Mouse (Mus musculus) kidney, postnatal 0 days (tissue): ENCODE measurements around the gene Dst. TPM values are rescaled to one million over a fixed set of nuclear protein-coding genes. Genes with fewer than 3 reads are reported as not detected.

Source experiments
- ATAC-seq: fragments of 200-750 bp; cut with Nextera tagmentation; replicated peaks from 2 replicates; pipeline ENCODE4 v1.8.0; 2017; ENCODE audit warnings: low read depth, moderate number of reproducible peaks, moderate TSS enrichment, moderate library complexity; ENCODE audit not compliant: low FRiP score
- DNase-seq: peaks from one replicate; pipeline ENCODE4 v3.0.0-alpha.2; 2016; ENCODE audit warnings: low spot score
- H3K27ac ChIP-seq: fragments of 300-500 bp; sonication (generic); 2 replicates; pipeline ENCODE4 v1.5.1; 2014; ENCODE audit warnings: mild to moderate bottlenecking
- H3K27me3 ChIP-seq: fragments of 300-500 bp; sonication (generic); 2 replicates; pipeline ENCODE4 v1.6.1; 2014; ENCODE audit warnings: low read length, mixed read lengths; ENCODE audit not compliant: insufficient read depth
- H3K36me3 ChIP-seq: fragments of 300-500 bp; sonication (generic); 2 replicates; pipeline ENCODE4 v1.6.1; 2014; ENCODE audit warnings: low read length, mixed read lengths; ENCODE audit not compliant: insufficient read depth
- H3K4me1 ChIP-seq: fragments of 300-500 bp; sonication (generic); replicated peaks from 2 replicates; pipeline ENCODE4 v1.6.1; 2014; ENCODE audit warnings: antibody characterized with exemption, low read length, mixed read lengths; ENCODE audit not compliant: insufficient read depth
- H3K4me2 ChIP-seq: fragments of 300-500 bp; sonication (generic); 2 replicates; pipeline ENCODE4 v1.6.1; 2014; ENCODE audit warnings: mild to moderate bottlenecking, low read length, moderate library complexity, mixed read lengths
- H3K4me3 ChIP-seq: fragments of 300-500 bp; sonication (generic); replicated peaks from 2 replicates; pipeline ENCODE4 v1.5.1; 2014; ENCODE audit warnings: low read depth, low read length
- H3K9ac ChIP-seq: fragments of 300-500 bp; sonication (generic); 2 replicates; pipeline ENCODE4 v1.6.1; 2014; ENCODE audit warnings: low read depth, low read length
- H3K9me3 ChIP-seq: fragments of 300-500 bp; sonication (generic); replicated peaks from 2 replicates; pipeline ENCODE4 v1.6.1; 2016; ENCODE audit warnings: low read length, inconsistent platforms, mixed read lengths
- CTCF ChIP-seq: IDR thresholded peaks from 2 replicates; pipeline ENCODE4 v1.5.1; 2016; ENCODE audit warnings: antibody characterized with exemption, low read depth, mild to moderate bottlenecking, moderate library complexity
- WGBS: fragments of 180-500 bp; shearing (Covaris S2); extraction: QIAGEN DNeasy Blood & Tissue Kit; methylation state at CpG from one replicate; pipeline ENCODE4 v1.1.7; 2014; 5-methylcytosine and 5-hydroxymethylcytosine counted together
- polyA plus RNA-seq: library from polyadenylated mRNA; unstranded; fragments of >200 nt; fragmentation: Nextera tagmentation; extraction: Ambion mirVana; gene quantifications from 2 replicates; pipeline ENCODE4 v1.2.1, GENCODE M21; 2015

Gene Dst
- polyA plus RNA-seq, 1 experiment from 2014 or later, result 22.4 TPM

- Histone ChIP-seq H3K36me3 (no peaks in the 10 kb centered on the region), H3K4me3 (no peak overlapping the region), H3K27ac (no peak overlapping the region), H3K27me3 (no peaks in the 10 kb centered on the region), H3K9me3 (no peaks in the 10 kb centered on the region), H3K4me2 (no peak overlapping the region), H3K9ac (no peak overlapping the region), H3K4me1 (peaks cover 11% of the 10 kb centered on the region; the same call in 1 of the 2 replicates)
- 34% methylated on average over 3 of the region's 3 CpGs for WGBS
- ATAC-seq, result no peak
- peak; percentile 74 for TF ChIP-seq CTCF
- peak; percentile 86 for DNase-seq
Measured at GRCm38 (mm10) chr1:34117709-34118108, 209.7 kb downstream of the Dst start.

- no peak for DNase-seq
- Histone ChIP-seq H3K9ac (no peak overlapping the region), H3K27me3 (no peaks in the 10 kb centered on the region), H3K4me2 (peak overlapping the region; percentile 64; the same call in 1 of the 2 replicates), H3K36me3 (no peaks in the 10 kb centered on the region), H3K27ac (peak overlapping the region; percentile 91), H3K4me1 (peaks cover 14% of the 10 kb centered on the region; the same call in 1 of the 2 replicates), H3K4me3 (no peak overlapping the region), H3K9me3 (no peaks in the 10 kb centered on the region)
- WGBS, result 65% methylated on average over 6 of the region's 6 CpGs
- TF ChIP-seq CTCF, result no peak
- ATAC-seq, result no peak
Measured at GRCm38 (mm10) chr1:34120066-34120465, 212.0 kb downstream of the Dst start.

DNA sequence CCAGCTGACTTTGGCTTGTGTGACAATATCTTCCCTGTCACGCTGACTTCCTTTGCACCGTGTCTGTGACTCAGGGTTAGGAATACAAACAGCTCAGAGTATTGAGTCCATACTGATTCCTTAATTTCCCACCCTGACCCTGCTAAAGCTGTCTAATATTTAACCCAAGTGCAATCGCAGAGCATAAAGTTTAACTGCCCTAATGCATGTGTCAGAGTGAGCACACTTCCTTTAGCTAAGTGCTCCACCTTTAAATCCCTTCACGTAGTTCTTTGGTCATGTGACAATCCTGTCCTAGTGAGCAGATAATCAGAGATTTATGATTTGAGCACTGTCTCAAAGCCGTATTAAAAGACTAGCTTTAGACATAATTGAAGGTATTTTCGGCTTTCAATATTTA is 212.6 kb downstream of the Dst start:
- TF ChIP-seq CTCF, result no peak
- peak; percentile 75 for ATAC-seq
- Histone ChIP-seq H3K9me3 (no peaks in the 10 kb centered on the region), H3K4me1 (peaks cover 14% of the 10 kb centered on the region; the same call in 1 of the 2 replicates), H3K4me3 (peak overlapping the region; percentile 38; the same call in 1 of the 2 replicates), H3K4me2 (peak overlapping the region; percentile 64), H3K27me3 (no peaks in the 10 kb centered on the region), H3K27ac (peak overlapping the region; percentile 91), H3K36me3 (no peaks in the 10 kb centered on the region), H3K9ac (no peak overlapping the region)
- DNase-seq, result peak; percentile 63
- 15% methylated on average over 6 of the region's 6 CpGs for whole genome bisulfite sequencing

DNA sequence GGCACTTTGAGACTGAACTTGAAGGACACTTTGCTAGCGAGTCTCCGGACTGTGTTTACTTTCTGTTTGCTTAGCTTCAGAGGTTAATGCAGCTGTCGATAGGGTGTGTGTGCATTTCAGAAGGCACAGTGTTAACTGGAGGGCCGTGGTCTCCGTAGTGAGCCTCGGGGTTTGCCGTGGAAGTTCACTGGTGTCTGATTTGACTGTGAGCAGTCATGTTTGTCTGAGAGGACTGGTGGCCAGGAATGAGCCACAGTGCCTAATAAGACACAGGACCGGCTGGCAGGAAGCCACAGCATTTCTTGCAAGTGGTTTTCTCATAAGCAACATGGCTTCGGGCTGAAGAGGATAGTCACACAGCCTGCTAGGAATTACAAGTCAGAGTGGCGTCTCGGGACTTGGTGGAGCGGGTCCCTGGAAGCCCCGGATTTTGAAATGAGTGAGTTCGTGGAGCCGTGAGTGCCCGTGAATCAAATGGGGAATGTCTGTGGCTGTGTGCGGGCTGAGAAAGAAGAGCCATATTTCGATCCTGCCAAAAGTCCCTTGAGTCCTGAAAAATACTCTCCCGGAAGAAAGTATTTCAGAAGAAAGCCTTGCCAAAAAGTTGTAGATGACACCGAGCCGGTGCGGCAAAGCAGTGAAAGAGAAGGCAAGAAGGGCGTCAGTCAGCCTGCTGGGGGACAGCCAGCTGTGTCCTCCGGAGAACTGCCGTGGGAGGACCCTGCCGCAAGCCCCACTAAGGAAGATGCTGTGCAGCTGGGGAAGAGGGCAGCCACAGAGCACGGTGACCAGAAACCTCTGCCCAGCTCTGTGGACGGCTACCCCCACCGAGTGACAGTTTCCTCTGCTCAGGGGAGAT is 213.4 kb downstream of the Dst start:
- Histone ChIP-seq H3K9ac (peak overlapping the region; percentile 56), H3K36me3 (no peaks in the 10 kb centered on the region), H3K4me3 (peak overlapping the region; percentile 38), H3K27ac (peak overlapping the region; percentile 91), H3K27me3 (no peaks in the 10 kb centered on the region), H3K9me3 (no peaks in the 10 kb centered on the region), H3K4me2 (peak overlapping the region; percentile 64), H3K4me1 (peaks cover 14% of the 10 kb centered on the region; the same call in 1 of the 2 replicates)
- peak; percentile 71 for DNase-seq
- ATAC-seq, result no peak
- WGBS, result 21% methylated on average over 29 of the region's 29 CpGs
- no peak for TF ChIP-seq CTCF

GRCm38 (mm10) chr1:34122198-34122597 is 214.2 kb downstream of the Dst start:
- peaks cover 14% of the 10 kb centered on the region; the same call in 1 of the 2 replicates for H3K4me1 ChIP-seq
- no peaks in the 10 kb centered on the region for H3K9me3 ChIP-seq
- peak overlapping the region; percentile 64 for H3K4me2 ChIP-seq
- peak overlapping the region; percentile 38 for H3K4me3 ChIP-seq
- ATAC-seq, result no peak
- no peak for DNase-seq
- peak overlapping the region; percentile 56 for H3K9ac ChIP-seq
- no peaks in the 10 kb centered on the region for H3K27me3 ChIP-seq
- no peaks in the 10 kb centered on the region for H3K36me3 ChIP-seq
- no peak for TF ChIP-seq CTCF
- peak overlapping the region; percentile 91 for H3K27ac ChIP-seq
- 70% methylated on average over 6 of the region's 6 CpGs for WGBS

GRCm38 (mm10) chr1:34122905-34123304 is 214.9 kb downstream of the Dst start:
- ATAC-seq (no peak), DNase-seq (peak; percentile 12)
- Histone ChIP-seq H3K4me3 (no peak overlapping the region), H3K27me3 (no peaks in the 10 kb centered on the region), H3K27ac (peak overlapping the region; percentile 76), H3K9ac (no peak overlapping the region), H3K9me3 (no peaks in the 10 kb centered on the region), H3K4me2 (peak overlapping the region; percentile 44), H3K4me1 (peaks cover 19% of the 10 kb centered on the region), H3K36me3 (no peaks in the 10 kb centered on the region)
- WGBS, result 42% methylated on average over 1 of the region's 1 CpGs
- TF ChIP-seq CTCF, result no peak
